Mouse (Mus musculus): Measurements from ENCODE around the gene Tjp1.

Tjp1 gene

DNA sequence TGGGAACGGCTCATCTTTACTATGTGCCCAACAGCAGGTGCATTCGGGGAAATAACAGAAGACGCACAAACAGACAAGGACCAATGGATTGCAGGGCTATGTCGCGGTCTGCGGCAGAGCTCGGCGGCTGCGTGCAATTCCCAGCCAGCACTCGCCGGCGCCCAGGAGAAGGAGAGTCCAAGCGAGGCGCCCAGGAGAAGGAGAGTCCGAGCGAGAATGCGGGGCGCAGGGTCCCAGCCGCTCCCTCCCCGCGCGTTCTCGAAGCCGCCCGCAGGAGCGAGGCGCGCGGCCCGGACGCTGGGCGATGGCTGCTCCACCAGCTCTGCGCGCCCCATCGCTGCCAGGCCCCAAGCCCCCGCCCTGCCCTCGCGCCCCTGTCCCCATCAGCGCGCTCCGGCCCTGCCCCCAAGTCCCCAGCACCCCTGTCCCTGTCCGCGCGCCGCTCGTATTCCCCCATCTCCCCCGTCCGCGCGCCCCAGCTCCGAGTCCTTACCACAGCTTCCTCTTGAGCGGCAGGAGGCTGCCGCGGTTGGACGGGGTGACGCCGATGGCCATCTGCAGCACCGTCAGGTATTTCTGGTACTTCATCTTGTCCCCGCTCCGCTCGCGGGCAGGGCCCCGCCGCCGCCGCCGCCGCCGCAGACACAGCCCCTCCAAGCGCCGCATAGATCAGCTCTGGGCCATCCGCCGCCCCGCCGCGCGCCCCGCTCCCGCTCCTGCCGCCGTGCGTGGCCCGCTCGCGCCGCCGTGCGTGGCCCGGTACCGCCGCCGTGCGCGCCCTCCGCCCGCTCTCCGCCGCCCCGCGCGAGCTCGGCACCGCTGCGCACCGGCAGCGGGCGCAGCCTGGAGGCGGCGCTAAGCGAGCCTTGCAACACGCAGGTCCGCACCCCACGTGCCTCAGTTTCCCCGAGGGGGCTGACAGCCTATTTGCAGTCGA, at the start of gene Tjp1:
Tjp1 (minus strand) TSS at position 711 of the 937 bp plus-strand sequence.
- no peak for DNase-seq

- no peak for DNase-seq
Measured at GRCm38 (mm10) chr7:65577118-65577517, 49.5 kb upstream of the Tjp1 start.

DNA sequence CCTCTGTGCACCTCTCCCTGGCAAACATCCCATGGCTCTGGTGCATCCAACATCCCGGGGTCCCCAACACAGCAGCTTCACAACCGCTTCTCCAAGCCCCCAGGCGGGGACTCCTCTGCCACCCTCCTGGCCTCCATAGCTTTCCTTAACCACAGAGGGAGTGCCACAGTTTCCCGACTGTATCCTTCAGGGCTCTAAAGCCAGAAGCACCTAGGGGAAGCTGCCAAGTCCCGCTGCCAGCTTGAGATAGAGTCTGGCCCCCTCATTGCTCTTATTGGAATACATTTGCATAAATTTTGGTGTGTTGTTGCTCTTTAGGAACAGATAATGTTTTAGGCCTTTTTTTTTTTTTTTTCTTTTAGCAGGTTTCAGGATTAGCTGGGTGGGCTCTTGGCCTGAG, 45.1 kb upstream of the Tjp1 start:
- no peak for DNase-seq

DNA sequence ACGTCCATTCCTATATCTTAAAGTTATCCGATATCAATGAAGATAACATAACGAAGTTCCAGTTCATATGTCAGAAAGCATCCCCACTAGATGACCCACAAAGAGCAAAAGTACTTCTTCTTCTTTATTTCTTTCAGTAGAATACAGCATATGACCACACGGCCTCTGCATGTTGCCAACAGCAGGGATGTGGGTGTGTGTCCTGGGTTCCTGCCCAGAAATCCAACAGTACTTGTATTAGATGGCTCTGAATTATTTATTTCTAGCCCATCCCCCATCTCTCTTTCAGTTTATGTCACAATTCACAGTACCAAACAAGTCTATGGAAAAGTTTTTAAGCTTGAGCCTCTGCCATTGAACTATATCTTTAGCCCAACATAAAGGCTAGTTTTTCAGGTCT, 43.1 kb upstream of the Tjp1 start:
- no peak for DNase-seq

- no peak for DNase-seq
Measured at GRCm38 (mm10) chr7:65555996-65556395, 28.4 kb upstream of the Tjp1 start.

GRCm38 (mm10) chr7:65545741-65546140, 18.2 kb upstream of the Tjp1 start:
- DNase-seq: no peak

DNA sequence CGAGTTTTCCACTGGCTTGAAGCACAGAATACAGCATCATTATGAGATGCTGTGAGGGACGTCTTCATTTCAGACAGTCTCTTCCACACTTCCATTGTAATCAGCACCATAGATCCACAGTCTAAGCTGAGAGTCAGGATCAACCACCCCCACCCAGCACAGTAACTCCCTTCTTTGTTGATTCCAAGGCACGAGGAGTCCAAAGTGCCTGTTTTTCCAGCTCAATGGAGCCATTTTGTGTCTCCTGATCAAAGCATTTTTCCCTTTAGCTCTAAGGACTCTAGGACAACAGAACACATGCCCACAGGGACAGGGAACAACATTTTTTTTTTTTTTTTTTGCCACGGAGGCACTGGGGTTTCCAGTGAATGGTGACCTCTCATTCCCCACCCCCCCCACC, 5.1 kb upstream of the Tjp1 start:
- no peak for DNase-seq

- no peak for DNase-seq
Measured at GRCm38 (mm10) chr7:65523116-65523515, 4.5 kb downstream of the Tjp1 start.

GRCm38 (mm10) chr7:65522490-65522889, 5.1 kb downstream of the Tjp1 start:
- no peak for DNase-seq

DNA sequence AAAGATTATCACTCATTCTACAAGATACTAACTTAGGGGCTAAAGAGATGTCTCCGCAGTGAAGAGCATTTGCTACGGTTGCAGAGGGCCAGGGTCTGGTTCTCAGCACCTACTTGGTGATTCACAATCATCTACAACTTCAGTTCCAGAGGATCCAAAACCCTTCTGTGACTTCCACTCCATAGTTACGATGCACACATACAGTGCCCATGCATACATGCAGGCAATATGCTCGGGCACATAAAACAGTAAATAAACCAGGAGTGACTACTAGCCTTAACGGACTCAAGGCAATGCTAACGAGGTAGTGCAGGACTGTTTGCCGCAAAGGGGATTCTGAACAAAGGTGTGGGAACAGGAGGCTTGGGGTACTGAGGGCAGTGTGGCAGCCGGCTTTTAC, 7.0 kb downstream of the Tjp1 start:
- no peak for DNase-seq

GRCm38 (mm10) chr7:65519788-65520563, 7.6 kb downstream of the Tjp1 start:
- peak; percentile 80 for DNase-seq

DNA sequence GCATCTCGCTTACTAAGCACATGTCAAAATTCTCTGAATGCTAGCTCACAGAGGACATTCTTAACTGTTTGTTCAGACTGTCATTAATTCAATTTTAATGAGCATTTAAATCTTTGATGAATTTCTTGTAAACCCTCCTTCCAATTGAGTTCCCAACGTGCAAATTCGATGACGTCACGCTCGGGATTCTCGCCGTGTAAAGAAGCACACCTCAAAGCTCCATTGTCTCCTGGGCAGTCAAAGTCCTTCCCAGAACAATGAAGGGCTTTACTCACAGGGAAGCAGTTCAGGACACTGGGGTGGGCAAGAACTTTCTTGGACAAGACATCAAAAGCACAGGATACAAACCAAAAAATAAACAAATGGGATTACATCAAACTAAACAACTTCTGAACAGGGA, 10.7 kb downstream of the Tjp1 start:
- DNase-seq: no peak

GRCm38 (mm10) chr7:65513451-65514179, 14.0 kb downstream of the Tjp1 start:
- no peak for DNase-seq

DNA sequence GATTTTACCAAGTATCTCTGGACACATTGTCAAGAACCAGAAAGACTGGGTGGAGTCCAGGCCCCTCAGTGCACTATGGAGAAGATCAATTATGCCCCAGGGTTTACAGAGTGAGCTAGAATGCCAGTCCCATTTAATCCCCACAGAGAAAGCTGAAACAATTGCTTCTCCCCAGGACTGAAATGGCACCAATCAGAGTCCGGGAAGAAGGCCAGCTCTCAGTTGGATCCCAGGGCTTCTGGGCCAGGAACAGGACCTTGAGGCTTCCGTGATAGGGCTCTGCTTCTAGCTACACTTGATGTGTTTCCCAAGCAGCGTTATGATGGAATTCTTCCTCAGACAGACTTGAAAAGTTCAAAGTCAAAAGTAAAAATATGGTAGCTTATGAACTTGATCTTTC, 18.2 kb downstream of the Tjp1 start:
- DNase-seq: no peak

DNA sequence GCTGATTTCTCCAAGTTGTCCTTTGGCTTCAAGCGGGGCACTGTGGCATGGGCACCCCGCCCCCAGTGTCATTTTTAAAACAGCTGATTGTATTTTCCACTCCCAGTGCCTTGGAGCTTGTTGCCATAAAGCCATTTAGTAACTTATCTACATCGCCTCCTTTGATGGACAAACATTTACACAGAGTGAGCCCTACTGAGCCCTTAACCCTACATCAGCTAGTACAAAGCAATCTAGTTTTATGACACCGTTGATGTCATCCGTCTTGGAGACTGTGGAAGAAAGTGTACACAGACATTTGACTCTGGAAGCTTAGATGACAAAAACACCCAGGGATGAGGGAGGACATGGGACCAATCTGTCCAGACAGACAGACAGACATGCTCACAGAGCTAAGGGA, 20.2 kb downstream of the Tjp1 start:
- DNase-seq: no peak

DNA sequence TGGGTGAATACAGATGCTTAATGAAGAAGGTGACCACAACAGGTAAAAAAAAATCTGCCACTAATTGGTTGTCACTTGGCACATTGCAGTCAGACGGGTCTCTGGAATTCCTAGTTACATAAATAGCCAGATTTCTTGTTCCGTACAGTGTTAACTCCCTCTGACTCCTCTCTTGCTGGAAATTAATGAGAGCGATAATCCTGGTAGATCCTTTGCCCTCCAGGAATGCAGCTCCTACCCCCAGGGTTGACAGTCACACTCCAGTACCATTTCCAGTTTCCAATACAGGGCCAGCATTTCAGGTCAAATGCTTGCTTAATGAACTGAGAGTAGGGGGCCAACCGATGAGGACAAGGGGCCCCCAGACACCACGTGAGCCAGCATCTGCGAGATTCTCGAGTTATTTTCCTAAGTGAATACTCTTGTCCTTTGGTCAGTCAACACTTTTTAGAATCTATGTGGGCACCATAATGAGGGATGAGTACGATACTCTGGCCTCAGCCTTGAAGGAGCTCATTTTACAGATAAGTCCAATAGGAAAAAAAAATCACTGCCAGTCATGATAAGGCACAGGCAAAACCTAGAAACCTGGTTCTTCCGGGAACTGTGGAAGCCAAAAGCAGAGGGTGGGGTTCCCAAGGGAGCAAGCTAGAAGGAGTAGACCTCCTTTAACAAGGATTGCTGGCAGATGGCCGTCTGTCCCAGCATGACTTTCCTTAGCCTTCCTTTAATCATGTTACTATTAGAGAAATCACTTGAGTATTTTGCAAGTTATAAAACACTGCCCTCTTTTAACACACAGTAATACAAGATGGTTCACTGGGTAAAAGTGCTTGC, 24.9 kb downstream of the Tjp1 start:
- DNase-seq: no peak

GRCm38 (mm10) chr7:65500746-65501145, 26.8 kb downstream of the Tjp1 start:
- DNase-seq: no peak

- peak; percentile 86 for DNase-seq
Measured at GRCm38 (mm10) chr7:65497733-65498583, 29.6 kb downstream of the Tjp1 start.

DNA sequence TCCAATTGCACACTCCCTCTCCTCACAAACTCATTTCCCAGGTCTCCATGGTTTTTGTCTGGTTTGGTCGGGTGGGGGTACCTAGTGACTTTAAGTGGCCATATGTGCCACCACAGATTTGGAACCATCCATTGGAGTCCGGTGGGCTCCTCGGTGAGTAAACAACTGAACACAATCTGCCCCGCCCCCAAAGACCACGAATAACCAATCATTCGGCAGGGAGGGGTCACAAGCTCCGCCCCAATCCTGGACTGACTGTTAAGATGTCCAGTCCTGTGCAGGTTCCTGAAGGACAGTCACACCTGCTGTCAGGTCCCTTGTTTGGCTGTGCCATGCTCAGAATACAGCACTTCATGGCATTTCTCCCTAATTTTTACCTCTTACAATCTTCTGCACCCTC, 37.1 kb downstream of the Tjp1 start:
- DNase-seq: no peak

DNA sequence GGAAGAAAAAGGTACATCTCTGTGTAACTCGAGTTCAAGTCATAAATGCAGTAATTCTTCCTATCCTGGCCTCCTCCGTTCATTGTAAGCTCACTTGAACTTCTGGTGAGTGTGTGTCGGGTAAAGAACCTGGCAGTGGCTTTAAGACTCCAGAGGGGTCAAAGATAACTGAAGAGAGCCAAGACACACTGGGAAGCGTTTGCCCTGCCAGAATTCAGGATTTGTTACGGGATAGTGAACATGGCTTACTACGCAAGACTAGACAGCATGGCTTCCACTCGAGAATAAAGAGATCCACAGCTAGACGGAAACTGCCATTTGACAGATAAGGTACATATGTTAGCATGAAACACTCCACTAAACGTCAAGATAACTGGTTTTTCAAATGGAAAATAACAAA, 37.8 kb downstream of the Tjp1 start:
- DNase-seq: no peak

DNA sequence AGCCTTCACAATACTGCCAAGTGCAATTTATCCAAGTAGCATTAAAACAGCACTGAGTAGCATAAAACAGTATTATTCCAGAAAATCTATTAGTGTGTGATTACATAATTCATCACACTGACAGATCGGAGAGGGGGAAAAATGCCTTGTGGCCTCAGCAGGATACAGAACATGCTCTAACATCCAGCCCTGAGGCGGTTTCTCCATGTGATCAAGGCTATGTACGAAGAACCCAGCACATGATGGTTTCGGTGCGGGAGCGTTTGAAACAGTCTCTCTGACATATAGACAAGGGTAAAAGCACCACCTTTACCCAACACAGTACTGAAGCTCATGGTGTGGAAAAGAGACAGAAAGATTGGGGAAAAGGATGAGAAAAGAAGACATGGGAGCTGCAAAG, 38.4 kb downstream of the Tjp1 start:
- DNase-seq: no peak

Data from kidney, postnatal 14 days (tissue).